8 mouse cellular contexts compared by ENCODE assay signal in genomic region chr9:53974328-53975121, GRCm38 (mm10). TPM values are rescaled to one million over a fixed set of nuclear protein-coding genes. Genes with fewer than 3 reads are reported as not detected.
DNase-seq lines count a peak whose midpoint lies in the region; ATAC-seq lines count a peak whose summit lies in the region.

No protein-coding gene starts in this region.

- WGBS in heart, embryonic 15.5 days = 1% methylated on average over 42 of the region's 42 CpGs
- 1% methylated on average over 42 of the region's 42 CpGs for WGBS in embryonic facial prominence, embryonic 10.5 days
- WGBS in intestine, embryonic 16.5 days = 1% methylated on average over 42 of the region's 42 CpGs
- under 1% methylated on average over 42 of the region's 42 CpGs for WGBS in midbrain, embryonic 13.5 days

- H3K27me3 ChIP-seq in heart, embryonic 15.5 days = peaks cover 48% of the 10 kb centered on the region
- H3K27me3 ChIP-seq in embryonic facial prominence, embryonic 10.5 days (replicated peaks; ENCODE audit: low read depth, poor library complexity, severe bottlenecking) = peaks cover 55% of the 10 kb centered on the region
- peaks cover 19% of the 10 kb centered on the region for H3K27me3 ChIP-seq in intestine, embryonic 16.5 days (replicated peaks; ENCODE audit: control insufficient read depth, insufficient read depth, low read length)
- H3K27me3 ChIP-seq in midbrain, embryonic 13.5 days = 0 out of 2 replicates have a peak, but pooled peaks cover 4% of the 10 kb centered on the region

- 0 out of 2 replicates have a peak, but pooled peaks have one; percentile 35 for ATAC-seq in heart, embryonic 15.5 days (replicated peaks; ENCODE audit: insufficient number of reproducible peaks, insufficient read depth, low FRiP score, low read depth)
- peak; percentile 38 for ATAC-seq in intestine, embryonic 16.5 days
- peak; percentile 82 for ATAC-seq in midbrain, embryonic 13.5 days

- H3K27ac ChIP-seq in heart, embryonic 15.5 days = no peak overlapping the region
- peak overlapping the region; percentile 59 for H3K27ac ChIP-seq in embryonic facial prominence, embryonic 10.5 days (replicated peaks)
- H3K27ac ChIP-seq in intestine, embryonic 16.5 days (ENCODE audit: low read length) = no peak overlapping the region
- peak overlapping the region; percentile 87 for H3K27ac ChIP-seq in midbrain, embryonic 13.5 days

- H3K4me2 ChIP-seq in heart, embryonic 15.5 days = peak overlapping the region; percentile 82
- peak overlapping the region; percentile 92 for H3K4me2 ChIP-seq in intestine, embryonic 16.5 days (ENCODE audit: low read depth, low read length)
- peak overlapping the region; percentile 89 for H3K4me2 ChIP-seq in midbrain, embryonic 13.5 days (replicated peaks)

- peaks cover 10% of the 10 kb centered on the region for H3K4me1 ChIP-seq in heart, embryonic 15.5 days (replicated peaks)
- peaks cover 24% of the 10 kb centered on the region for H3K4me1 ChIP-seq in embryonic facial prominence, embryonic 10.5 days
- H3K4me1 ChIP-seq in intestine, embryonic 16.5 days (ENCODE audit: control insufficient read depth, insufficient read depth, low read length) = 0 out of 2 replicates have a peak, but pooled peaks cover 6% of the 10 kb centered on the region
- peaks cover 14% of the 10 kb centered on the region; the same call in 1 of the 2 replicates for H3K4me1 ChIP-seq in midbrain, embryonic 13.5 days (replicated peaks)

- no peaks in the 10 kb centered on the region for H3K9me3 ChIP-seq in heart, embryonic 15.5 days (replicated peaks)
- H3K9me3 ChIP-seq in embryonic facial prominence, embryonic 10.5 days = no peaks in the 10 kb centered on the region
- no peaks in the 10 kb centered on the region for H3K9me3 ChIP-seq in intestine, embryonic 16.5 days (ENCODE audit: control insufficient read depth, low read length)
- no peaks in the 10 kb centered on the region for H3K9me3 ChIP-seq in midbrain, embryonic 13.5 days

- no peak for DNase-seq in heart, postnatal 36 days
- DNase-seq in adrenal gland, postnatal 10 days = peak; percentile 21
- DNase-seq in embryonic facial prominence, embryonic 10.5 days (ENCODE audit: low spot score) = peak; percentile 67
- DNase-seq in spleen, adult 18-20 months = no peak
- DNase-seq in thymus, postnatal 14 days = no peak

- intact Hi-C loops in heart, postnatal 36 days (cut with DNase I) = no loop called here

- no peak overlapping the region for H3K9ac ChIP-seq in heart, embryonic 15.5 days
- peak overlapping the region; percentile 48; the same call in 1 of the 2 replicates for H3K9ac ChIP-seq in intestine, embryonic 16.5 days (ENCODE audit: low read depth, low read length)
- H3K9ac ChIP-seq in midbrain, embryonic 13.5 days (replicated peaks) = peak overlapping the region; percentile 85

- peak overlapping the region; percentile 51 for H3K4me3 ChIP-seq in heart, embryonic 15.5 days
- H3K4me3 ChIP-seq in embryonic facial prominence, embryonic 10.5 days = peak overlapping the region; percentile 76
- H3K4me3 ChIP-seq in intestine, embryonic 16.5 days (ENCODE audit: low read length) = peak overlapping the region; percentile 54
- peak overlapping the region; percentile 73 for H3K4me3 ChIP-seq in midbrain, embryonic 13.5 days (replicated peaks)

- no peaks in the 10 kb centered on the region for H3K36me3 ChIP-seq in heart, embryonic 15.5 days
- H3K36me3 ChIP-seq in embryonic facial prominence, embryonic 10.5 days (replicated peaks) = no peaks in the 10 kb centered on the region
- no peaks in the 10 kb centered on the region for H3K36me3 ChIP-seq in intestine, embryonic 16.5 days (ENCODE audit: control insufficient read depth, insufficient read depth, low read length)
- H3K36me3 ChIP-seq in midbrain, embryonic 13.5 days = no peaks in the 10 kb centered on the region

RNA-seq across cellular contexts. Expression of gene Elmod1, which starts 0.6 kb away (rescaled TPM):
- polyA plus RNA-seq in heart, embryonic 15.5 days (2015; fragmentation: Nextera tagmentation; extraction: Ambion mirVana) = 0.11 and 0.28 TPM in 2 replicates
- under 1 TPM; 0.11 to 0.19 TPM for total RNA-seq in heart, postnatal 36 days (2021)
- total RNA-seq in adrenal gland, postnatal 10 days (2021) = 1 to 10 TPM; 3.2 to 3.4 TPM
- polyA plus RNA-seq in embryonic facial prominence, embryonic 10.5 days (2016; fragmentation: Nextera tagmentation; extraction: Ambion mirVana) = 0.87 and 0.93 TPM in 2 replicates
- polyA plus RNA-seq in intestine, embryonic 16.5 days (2015; fragmentation: Nextera tagmentation; extraction: Ambion mirVana) = 0.37 and 0.56 TPM in 2 replicates
- 13.0 and 13.4 TPM in 2 replicates for polyA plus RNA-seq in midbrain, embryonic 13.5 days (2015; fragmentation: Nextera tagmentation; extraction: Ambion mirVana)

Comparison
In these comparisons a context has a peak if more than half of its experiments do, and no peak if none do; other contexts are left out.
1. H3K27ac ChIP-seq: peak in embryonic facial prominence, embryonic 10.5 days (single experiment) and midbrain, embryonic 13.5 days (single experiment); none in heart, embryonic 15.5 days (single experiment) and intestine, embryonic 16.5 days (single experiment).
2. DNase-seq: peak in adrenal gland, postnatal 10 days (single experiment) and embryonic facial prominence, embryonic 10.5 days (single experiment); none in heart, postnatal 36 days (0 of 2), spleen, adult 18-20 months (0 of 2) and thymus, postnatal 14 days (single experiment).
3. Peak in every context shown above with its lines, with median percentiles within 50 percentile points of each other: ATAC-seq, H3K4me2 ChIP-seq and H3K4me3 ChIP-seq.